Mouse (Mus musculus) right cerebral cortex, postnatal 4 days (tissue): ENCODE results near the gene Gm3020.
"Not testable (repeated sequence)": the region's sequence is repeated elsewhere in the genome, so short reads cannot be mapped to it uniquely, and the experiment has no call there.

Experiments
- DNase-seq: peaks from one replicate; pipeline ENCODE4 v3.0.0-alpha.2; 2022

Gm3020 gene

GRCm38 (mm10) chr14:3651730-3652129, at the start of gene Gm3020:
TSS of gene Gm3020 (plus strand) at chr14:3652030.
- not testable (repeated sequence) for DNase-seq

GRCm38 (mm10) chr14:3634212-3634611, 17.6 kb upstream of the Gm3020 start, which contains the start of gene Gm3012:
TSS of gene Gm3012 (plus strand) at chr14:3634512.
- not testable (repeated sequence) for DNase-seq

- DNase-seq, result not testable (repeated sequence)
Measured at GRCm38 (mm10) chr14:3688483-3688882, 36.7 kb downstream of the Gm3020 start, which contains the start of gene Gm3043. TSS of gene Gm3043 (plus strand) at chr14:3688783.
